Mouse (Mus musculus) forebrain, embryonic 13.5 days (tissue): ENCODE measurements around the gene Olfr706. TPM values are rescaled to one million over a fixed set of nuclear protein-coding genes. Genes with fewer than 3 reads are reported as not detected.
"Not testable (repeated sequence)": the region's sequence is repeated elsewhere in the genome, so short reads cannot be mapped to it uniquely, and the experiment has no call there.

Experiments
- ATAC-seq: fragments of 200-750 bp; cut with Nextera tagmentation; 2 replicates; pipeline ENCODE4 v1.8.0; 2017
- H3K27ac ChIP-seq: fragments of 300-500 bp; sonication (generic); 2 replicates; pipeline ENCODE4 v1.5.1; 2015; ENCODE audit warnings: inconsistent platforms, mild to moderate bottlenecking, moderate library complexity
- H3K27me3 ChIP-seq: fragments of 300-500 bp; sonication (generic); 2 replicates; pipeline ENCODE4 v1.6.1; 2015; ENCODE audit warnings: mild to moderate bottlenecking, inconsistent platforms
- H3K36me3 ChIP-seq: fragments of 300-500 bp; sonication (generic); 2 replicates; pipeline ENCODE4 v1.6.1; 2015; ENCODE audit warnings: mild to moderate bottlenecking, inconsistent platforms; ENCODE audit not compliant: poor library complexity, severe bottlenecking
- H3K4me1 ChIP-seq: fragments of 300-500 bp; sonication (generic); 2 replicates; pipeline ENCODE4 v1.6.1; 2015; ENCODE audit warnings: inconsistent platforms
- H3K4me2 ChIP-seq: fragments of 300-500 bp; sonication (generic); 2 replicates; pipeline ENCODE4 v1.6.1; 2015; ENCODE audit warnings: inconsistent platforms, mild to moderate bottlenecking, moderate library complexity
- H3K4me3 ChIP-seq: fragments of 300-500 bp; sonication (generic); 2 replicates; pipeline ENCODE4 v1.5.1; 2015; ENCODE audit warnings: mild to moderate bottlenecking, inconsistent platforms
- H3K9ac ChIP-seq: fragments of 300-500 bp; sonication (generic); 2 replicates; pipeline ENCODE4 v1.6.1; 2015; ENCODE audit warnings: mild to moderate bottlenecking, inconsistent platforms
- H3K9me3 ChIP-seq: fragments of 300-500 bp; sonication (generic); replicated peaks from 2 replicates; pipeline ENCODE4 v1.6.1; 2016; ENCODE audit warnings: inconsistent platforms
- whole genome bisulfite sequencing: fragments of 180-500 bp; shearing (Covaris S2); methylation state at CpG from one replicate; pipeline ENCODE4 v1.1.7; 2015; 5-methylcytosine and 5-hydroxymethylcytosine counted together
- polyA plus RNA-seq: library from polyadenylated mRNA; unstranded; fragments of >200 nt; fragmentation: Nextera tagmentation; extraction: Ambion mirVana; gene quantifications from 2 replicates; pipeline ENCODE4 v1.2.1, GENCODE M21; 2015

Olfr706 gene
- not detected in 2 replicates for polyA plus RNA-seq

DNA sequence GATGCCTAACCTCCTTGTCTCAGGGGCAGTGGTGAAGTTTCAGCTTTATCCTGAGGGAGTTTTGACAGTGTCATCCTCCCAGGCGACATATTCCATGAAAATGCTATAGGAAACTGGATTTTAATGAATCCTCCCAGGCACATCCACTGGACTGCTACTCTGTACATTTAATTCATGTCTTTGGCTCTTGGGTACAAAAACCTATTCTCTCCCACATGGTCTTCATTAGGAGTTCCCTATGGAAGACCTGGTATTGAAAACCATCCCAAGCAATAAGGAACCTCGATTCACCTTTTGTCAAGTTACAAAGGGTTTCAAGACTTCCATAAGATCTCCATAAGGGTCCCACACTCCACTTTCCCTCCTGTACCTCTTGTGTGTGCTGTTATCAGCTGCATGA is at the start of gene Olfr706:
Gene Olfr706 (minus strand): TSS at position 101 of the 400 bp plus-strand sequence.
- no peaks in the 10 kb centered on the region for H3K27me3 ChIP-seq
- no peak within 1 kb of the TSS for H3K4me2 ChIP-seq
- no peak within 1 kb of the TSS for H3K27ac ChIP-seq
- no peaks in the 10 kb centered on the region for H3K4me1 ChIP-seq
- ATAC-seq = no peak
- no peak within 1 kb of the TSS for H3K4me3 ChIP-seq
- no peaks in the 10 kb centered on the region for H3K9me3 ChIP-seq
- H3K36me3 ChIP-seq = no peaks in the 10 kb centered on the region
- WGBS = 87% methylated on average over 2 of the region's 2 CpGs
- H3K9ac ChIP-seq = no peak within 1 kb of the TSS

- Histone ChIP-seq H3K9me3 (no peaks in the 10 kb centered on the region), H3K36me3 (no peaks in the 10 kb centered on the region), H3K27me3 (no peaks in the 10 kb centered on the region), H3K9ac (no peak within 1 kb of the TSS), H3K27ac (no peak within 1 kb of the TSS), H3K4me2 (no peak within 1 kb of the TSS), H3K4me3 (no peak within 1 kb of the TSS), H3K4me1 (no peaks in the 10 kb centered on the region)
- no peak for ATAC-seq
These were observed 44.2 kb upstream of the Olfr706 start, which contains the start of gene Olfr709-ps1 for GRCm38 (mm10) chr7:106932119-106932518. Olfr709-ps1 (minus strand) TSS chr7:106932219.

GRCm38 (mm10) chr7:106920961-106921360 is 33.0 kb upstream of the Olfr706 start:
- not testable (repeated sequence) for H3K27me3 ChIP-seq, H3K27ac ChIP-seq, H3K9me3 ChIP-seq, ATAC-seq, H3K4me2 ChIP-seq, H3K4me1 ChIP-seq, H3K4me3 ChIP-seq, H3K36me3 ChIP-seq, H3K9ac ChIP-seq
- WGBS = 88% methylated on average over 7 of the region's 7 CpGs

DNA sequence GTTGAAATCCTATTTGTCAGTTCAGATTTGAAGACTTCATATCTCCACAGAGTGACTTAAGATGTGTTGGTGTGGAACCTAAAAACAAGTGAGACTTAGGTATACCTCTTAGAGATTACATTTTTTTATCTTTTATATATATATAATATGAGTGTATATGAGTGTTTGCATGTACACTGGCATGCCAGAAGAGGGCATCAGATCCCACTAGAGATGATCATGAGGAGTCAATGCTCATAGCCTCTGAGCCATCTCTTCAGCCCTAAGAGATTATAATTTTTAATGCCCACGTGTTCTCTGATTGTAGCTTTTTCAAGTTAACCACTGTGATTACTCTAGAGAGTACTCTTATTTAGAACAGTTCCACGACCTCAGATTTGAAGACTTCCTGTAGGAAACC is 19.7 kb upstream of the Olfr706 start, which contains the start of gene Olfr1532-ps1:
Gene Olfr1532-ps1 (plus strand): TSS at position 326 of the 400 bp plus-strand sequence.
- H3K27ac ChIP-seq = no peak within 1 kb of the TSS
- H3K4me1 ChIP-seq = no peaks in the 10 kb centered on the region
- WGBS = 71% methylated on average over 2 of the region's 2 CpGs
- no peak within 1 kb of the TSS for H3K4me3 ChIP-seq
- no peak for ATAC-seq
- H3K9me3 ChIP-seq = no peaks in the 10 kb centered on the region
- H3K36me3 ChIP-seq = no peaks in the 10 kb centered on the region
- no peaks in the 10 kb centered on the region for H3K27me3 ChIP-seq
- no peak within 1 kb of the TSS for H3K4me2 ChIP-seq
- H3K9ac ChIP-seq = no peak within 1 kb of the TSS

DNA sequence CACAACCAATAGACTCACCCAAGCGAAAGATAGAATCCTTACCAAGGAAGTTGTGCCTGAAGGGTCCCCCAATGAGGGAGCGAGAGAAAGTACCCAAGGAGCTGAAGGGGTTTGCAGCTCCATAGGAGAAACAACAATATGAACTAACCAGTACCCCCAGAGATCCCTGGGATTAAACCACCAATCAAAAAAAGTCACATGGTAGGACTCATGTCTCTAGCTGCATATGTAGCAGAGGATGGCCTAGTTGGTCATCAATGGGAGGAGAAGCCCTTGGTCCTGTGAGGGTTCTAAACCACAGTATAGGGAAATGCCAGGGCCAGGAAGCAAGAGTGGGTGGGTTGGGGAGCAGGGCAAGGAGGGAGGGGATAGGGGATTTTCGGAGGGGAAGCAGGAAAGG is 13.2 kb upstream of the Olfr706 start, which contains the start of gene Olfr707:
Gene Olfr707 (minus strand): TSS at position 101 of the 400 bp plus-strand sequence.
- not testable (repeated sequence) for H3K27ac ChIP-seq, H3K4me2 ChIP-seq, H3K9ac ChIP-seq, ATAC-seq, H3K36me3 ChIP-seq, H3K27me3 ChIP-seq, H3K9me3 ChIP-seq, H3K4me3 ChIP-seq, H3K4me1 ChIP-seq
- 88% methylated on average over 3 of the region's 3 CpGs for WGBS

DNA sequence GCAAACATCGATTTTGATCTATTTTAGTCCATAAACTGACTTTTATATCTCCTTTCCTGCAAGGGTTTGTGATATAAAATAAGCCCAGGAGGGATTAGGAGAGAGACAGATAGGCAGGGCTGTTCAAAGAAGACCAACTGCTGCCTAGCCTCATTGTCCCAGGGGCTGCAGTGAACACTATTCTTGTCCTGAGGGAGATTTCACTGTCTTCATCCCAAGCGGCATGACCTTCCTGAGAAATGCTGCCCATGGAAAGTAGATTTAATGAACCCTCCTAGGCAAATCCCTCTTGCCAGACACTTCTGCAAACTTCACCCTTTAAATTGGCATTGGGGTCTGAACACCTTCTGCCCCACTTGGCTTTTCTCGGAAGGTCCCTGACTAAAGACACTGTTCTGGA is 11.2 kb downstream of the Olfr706 start, which contains the start of gene Olfr705:
Gene Olfr705 (minus strand): TSS at position 101 of the 400 bp plus-strand sequence.
- no peaks in the 10 kb centered on the region for H3K36me3 ChIP-seq
- H3K9ac ChIP-seq = no peak within 1 kb of the TSS
- no peak for ATAC-seq

GRCm38 (mm10) chr7:106862885-106863284 is 25.1 kb downstream of the Olfr706 start, which contains the start of gene Olfr704:
Olfr704 (plus strand) TSS chr7:106863185.
- H3K9me3 ChIP-seq = no peaks in the 10 kb centered on the region
- H3K27ac ChIP-seq = no peak within 1 kb of the TSS
- H3K9ac ChIP-seq = no peak within 1 kb of the TSS
- no peaks in the 10 kb centered on the region for H3K27me3 ChIP-seq
- H3K36me3 ChIP-seq = no peaks in the 10 kb centered on the region
- H3K4me1 ChIP-seq = no peaks in the 10 kb centered on the region
- no peak for ATAC-seq
- no peak within 1 kb of the TSS for H3K4me3 ChIP-seq
- H3K4me2 ChIP-seq = no peak within 1 kb of the TSS

More for the DNA sequence above, 11.2 kb downstream of the Olfr706 start, which contains the start of gene Olfr705:
- H3K9me3 ChIP-seq = no peaks in the 10 kb centered on the region
- no peak within 1 kb of the TSS for H3K27ac ChIP-seq
- H3K4me3 ChIP-seq = no peak within 1 kb of the TSS
- no peak within 1 kb of the TSS for H3K4me2 ChIP-seq
- no peaks in the 10 kb centered on the region for H3K27me3 ChIP-seq
- WGBS = 81% methylated on average over 3 of the region's 3 CpGs
- no peaks in the 10 kb centered on the region for H3K4me1 ChIP-seq

GRCm38 (mm10) chr7:106843060-106843459 is 44.9 kb downstream of the Olfr706 start, which contains the start of gene Olfr703:
Olfr703 (plus strand) TSS chr7:106843360.
- ATAC-seq = no peak
- Histone ChIP-seq H3K9ac (no peak within 1 kb of the TSS), H3K9me3 (peaks cover 6% of the 10 kb centered on the region; the same call in 1 of the 2 replicates), H3K4me2 (no peak within 1 kb of the TSS), H3K4me1 (no peaks in the 10 kb centered on the region), H3K36me3 (no peaks in the 10 kb centered on the region), H3K27me3 (no peaks in the 10 kb centered on the region), H3K27ac (no peak within 1 kb of the TSS), H3K4me3 (no peak within 1 kb of the TSS)
- WGBS = 53% methylated on average over 2 of the region's 2 CpGs

DNA sequence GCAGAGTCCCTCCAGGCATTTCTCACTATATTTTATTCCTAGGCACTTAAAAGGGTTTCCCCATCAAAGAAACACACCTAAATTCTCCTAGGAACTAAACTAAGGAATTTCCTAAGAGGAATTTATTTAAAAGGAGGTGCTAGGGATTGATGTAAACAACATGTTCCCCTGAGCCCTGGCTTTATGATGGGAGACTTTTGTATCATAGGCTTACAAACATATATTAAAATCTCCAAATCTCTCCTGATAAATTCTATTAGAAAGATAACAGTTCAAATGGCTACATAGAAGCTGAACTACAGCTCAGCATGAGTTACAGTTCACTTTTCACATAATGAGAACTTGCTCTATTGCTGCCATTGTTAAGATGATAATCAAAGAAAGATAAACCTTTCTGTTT is 54.2 kb downstream of the Olfr706 start, which contains the start of gene Olfr702:
Gene Olfr702 (minus strand): TSS at position 101 of the 400 bp plus-strand sequence.
- H3K9ac ChIP-seq = no peak within 1 kb of the TSS
- no peak within 1 kb of the TSS for H3K4me3 ChIP-seq
- H3K36me3 ChIP-seq = no peaks in the 10 kb centered on the region
- H3K9me3 ChIP-seq = no peaks in the 10 kb centered on the region
- H3K27me3 ChIP-seq = no peaks in the 10 kb centered on the region
- H3K4me2 ChIP-seq = no peak within 1 kb of the TSS
- no peaks in the 10 kb centered on the region for H3K4me1 ChIP-seq
- H3K27ac ChIP-seq = no peak within 1 kb of the TSS
- ATAC-seq = no peak

Other genes with a start within 250 kb of the Olfr706 start
- gene Olfr693, start 207.6 kb downstream of the Olfr706 start, polyA plus RNA-seq = not detected in 2 replicates
- not detected in 2 replicates for gene Olfr694, start 196.3 kb downstream of the Olfr706 start, polyA plus RNA-seq
- not detected in 2 replicates for gene Olfr695, start 171.8 kb downstream of the Olfr706 start, polyA plus RNA-seq
- gene Olfr697, start 145.7 kb downstream of the Olfr706 start, polyA plus RNA-seq = not detected in 2 replicates
- gene Olfr698, start 132.8 kb downstream of the Olfr706 start, polyA plus RNA-seq = not detected in 2 replicates
- gene Olfr699, start 95.0 kb downstream of the Olfr706 start, polyA plus RNA-seq = not detected in 2 replicates
- gene Olfr700, start 79.3 kb downstream of the Olfr706 start, polyA plus RNA-seq = not detected in 2 replicates
- gene Olfr701, start 74.0 kb downstream of the Olfr706 start, polyA plus RNA-seq = not detected in 2 replicates
- not detected in 2 replicates for gene Olfr702, start 54.3 kb downstream of the Olfr706 start, polyA plus RNA-seq
- not detected in 2 replicates for gene Olfr703, start 44.8 kb downstream of the Olfr706 start, polyA plus RNA-seq
- not detected in 2 replicates for gene Olfr704, start 25.0 kb downstream of the Olfr706 start, polyA plus RNA-seq
- gene Olfr705, start 11.3 kb downstream of the Olfr706 start, polyA plus RNA-seq = not detected in 2 replicates
- not detected in 2 replicates for gene Olfr707, start 13.1 kb upstream of the Olfr706 start, polyA plus RNA-seq
- gene Olfr1532-ps1, start 19.8 kb upstream of the Olfr706 start, polyA plus RNA-seq = not detected in 2 replicates
- not detected in 2 replicates for gene Olfr709-ps1, start 44.1 kb upstream of the Olfr706 start, polyA plus RNA-seq
- gene Olfr710, start 60.1 kb upstream of the Olfr706 start, polyA plus RNA-seq = not detected in 2 replicates
- not detected in 2 replicates for gene Olfr6, start 75.8 kb upstream of the Olfr706 start, polyA plus RNA-seq
- gene Olfr711, start 87.3 kb upstream of the Olfr706 start, polyA plus RNA-seq = not detected in 2 replicates
- not detected in 2 replicates for gene Olfr2, start 117.9 kb upstream of the Olfr706 start, polyA plus RNA-seq
- gene Olfr713, start 143.0 kb upstream of the Olfr706 start, polyA plus RNA-seq = not detected in 2 replicates
- gene Olfr714, start 182.8 kb upstream of the Olfr706 start, polyA plus RNA-seq = not detected in 2 replicates
- gene Olfr17, start 205.1 kb upstream of the Olfr706 start, polyA plus RNA-seq = not detected in 2 replicates
- not detected in 2 replicates for gene Olfr715b, start 222.2 kb upstream of the Olfr706 start, polyA plus RNA-seq
- not detected in 2 replicates for gene Olfr715, start 242.9 kb upstream of the Olfr706 start, polyA plus RNA-seq